Mouse (Mus musculus) layer of hippocampus, adult 9-11 months (tissue): ENCODE data around the gene Rgs6.
A peak's percentile ranks its signal among the peaks of the same experiment; 100 is the strongest.

Experiments
- DNase-seq: peaks from one replicate; pipeline ENCODE4 v3.0.0; 2022

Rgs6 gene

GRCm38 (mm10) chr12:82985300-82985699 is 397.2 kb downstream of the Rgs6 start:
- DNase-seq = no peak

- no peak for DNase-seq
Measured at GRCm38 (mm10) chr12:82987661-82988060, 399.6 kb downstream of the Rgs6 start.

- DNase-seq = no peak
Measured at GRCm38 (mm10) chr12:82993905-82994304, 405.8 kb downstream of the Rgs6 start.

- DNase-seq = peak; percentile 30
Measured at GRCm38 (mm10) chr12:82996775-82997174, 408.7 kb downstream of the Rgs6 start.

GRCm38 (mm10) chr12:82998682-82999332 is 410.7 kb downstream of the Rgs6 start:
- DNase-seq = no peak

GRCm38 (mm10) chr12:82999333-83000032 is 411.4 kb downstream of the Rgs6 start:
- DNase-seq = no peak

- DNase-seq = no peak
Measured at GRCm38 (mm10) chr12:83000033-83000570, 412.0 kb downstream of the Rgs6 start.

- no peak for DNase-seq
Measured at GRCm38 (mm10) chr12:83000957-83001356, 412.9 kb downstream of the Rgs6 start.

- no peak for DNase-seq
Measured at GRCm38 (mm10) chr12:83004014-83004682, 416.1 kb downstream of the Rgs6 start.

GRCm38 (mm10) chr12:83011056-83011565 is 423.0 kb downstream of the Rgs6 start:
- DNase-seq = no peak

GRCm38 (mm10) chr12:83013918-83014691 is 426.0 kb downstream of the Rgs6 start:
- no peak for DNase-seq

GRCm38 (mm10) chr12:83014848-83015247 is 426.8 kb downstream of the Rgs6 start:
- no peak for DNase-seq

GRCm38 (mm10) chr12:83015366-83015765 is 427.3 kb downstream of the Rgs6 start:
- no peak for DNase-seq

- DNase-seq = no peak
Measured at GRCm38 (mm10) chr12:83016486-83016885, 428.4 kb downstream of the Rgs6 start.

GRCm38 (mm10) chr12:83018005-83018404 is 429.9 kb downstream of the Rgs6 start:
- peak; percentile 66 for DNase-seq

GRCm38 (mm10) chr12:83026985-83027384 is 438.9 kb downstream of the Rgs6 start:
- DNase-seq = no peak

- DNase-seq = no peak
Measured at GRCm38 (mm10) chr12:83033171-83033835, 445.2 kb downstream of the Rgs6 start.

- no peak for DNase-seq
Measured at GRCm38 (mm10) chr12:83034859-83035569, 446.9 kb downstream of the Rgs6 start.

GRCm38 (mm10) chr12:83037798-83038560 is 449.9 kb downstream of the Rgs6 start:
- DNase-seq = peak; percentile 79

- DNase-seq = no peak
Measured at GRCm38 (mm10) chr12:83038779-83039178, 450.7 kb downstream of the Rgs6 start.

GRCm38 (mm10) chr12:83039859-83040258 is 451.8 kb downstream of the Rgs6 start:
- DNase-seq = no peak
